Mouse (Mus musculus) limb, embryonic 11.5 days (tissue): ENCODE results near the gene Nsd1. TPM values are rescaled to one million over a fixed set of nuclear protein-coding genes. Genes with fewer than 3 reads are reported as not detected.

Source experiments
- ATAC-seq: fragments of 200-750 bp; cut with Nextera tagmentation; 2 replicates; pipeline ENCODE4 v1.8.0; 2017; ENCODE audit warnings: low read depth; ENCODE audit not compliant: insufficient number of reproducible peaks, low FRiP score, low TSS enrichment
- DNase-seq: peaks from one replicate; pipeline ENCODE4 v3.0.0-alpha.2; 2015; ENCODE audit warnings: low spot score
- H3K27ac ChIP-seq: fragments of 300-500 bp; sonication (generic); replicated peaks from 2 replicates; pipeline ENCODE4 v1.5.1; 2014; ENCODE audit warnings: low read depth, mild to moderate bottlenecking, low read length
- H3K27me3 ChIP-seq: fragments of 300-500 bp; sonication (generic); 2 replicates; pipeline ENCODE4 v1.6.1; 2014; ENCODE audit warnings: mild to moderate bottlenecking, low read length, mixed read lengths; ENCODE audit not compliant: control insufficient read depth, insufficient read depth
- H3K36me3 ChIP-seq: fragments of 300-500 bp; sonication (generic); 2 replicates; pipeline ENCODE4 v1.6.1; 2014; ENCODE audit warnings: mild to moderate bottlenecking, low read length, moderate library complexity, mixed read lengths; ENCODE audit not compliant: control insufficient read depth, insufficient read depth
- H3K4me1 ChIP-seq: fragments of 300-500 bp; sonication (generic); 2 replicates; pipeline ENCODE4 v1.6.1; 2014; ENCODE audit warnings: low read length, mixed read lengths; ENCODE audit not compliant: control insufficient read depth, insufficient read depth
- H3K4me2 ChIP-seq: fragments of 300-500 bp; sonication (generic); 2 replicates; pipeline ENCODE4 v1.6.1; 2014; ENCODE audit warnings: low read depth, mild to moderate bottlenecking, moderate library complexity; ENCODE audit not compliant: severe bottlenecking
- H3K4me3 ChIP-seq: fragments of 300-500 bp; sonication (generic); 2 replicates; pipeline ENCODE4 v1.5.1; 2014; ENCODE audit warnings: low read depth, low read length
- H3K9ac ChIP-seq: fragments of 300-500 bp; sonication (generic); 2 replicates; pipeline ENCODE4 v1.6.1; 2014; ENCODE audit warnings: mild to moderate bottlenecking, low read length
- H3K9me3 ChIP-seq: fragments of 300-500 bp; sonication (generic); 2 replicates; pipeline ENCODE4 v1.6.1; 2016; ENCODE audit warnings: low read length; ENCODE audit not compliant: control insufficient read depth
- WGBS: fragments of 180-500 bp; shearing (Covaris S2); extraction: QIAGEN DNeasy Blood & Tissue Kit; methylation state at CpG from one replicate; pipeline ENCODE4 v1.1.7; 2014; 5-methylcytosine and 5-hydroxymethylcytosine counted together
- polyA plus RNA-seq: library from polyadenylated mRNA; unstranded; fragments of >200 nt; fragmentation: Nextera tagmentation; extraction: Ambion mirVana; gene quantifications from 2 replicates; pipeline ENCODE4 v1.2.1, GENCODE M21; 2014

Gene Nsd1
- polyA plus RNA-seq, 1 experiment from 2014 or later, result 69.0 TPM

GRCm38 (mm10) chr13:55335701-55336100, 126.1 kb downstream of the Nsd1 start:
- 95% methylated on average over 4 of the region's 4 CpGs for WGBS
- no peaks in the 10 kb centered on the region for H3K36me3 ChIP-seq
- no peaks in the 10 kb centered on the region for H3K27me3 ChIP-seq
- H3K4me3 ChIP-seq, result no peak overlapping the region
- H3K4me1 ChIP-seq, result peaks cover 4% of the 10 kb centered on the region
- H3K9ac ChIP-seq, result no peak overlapping the region
- DNase-seq (no peak), ATAC-seq (no peak)
- no peaks in the 10 kb centered on the region for H3K9me3 ChIP-seq
- no peak overlapping the region for H3K27ac ChIP-seq
- H3K4me2 ChIP-seq, result no peak overlapping the region

- no peak overlapping the region for H3K27ac ChIP-seq
- no peaks in the 10 kb centered on the region for H3K4me1 ChIP-seq
- no peaks in the 10 kb centered on the region for H3K9me3 ChIP-seq
- no peak overlapping the region for H3K4me3 ChIP-seq
- H3K9ac ChIP-seq, result no peak overlapping the region
- 69% methylated on average over 10 of the region's 10 CpGs for WGBS
- H3K36me3 ChIP-seq, result no peaks in the 10 kb centered on the region
- ATAC-seq (no peak), DNase-seq (no peak)
- H3K4me2 ChIP-seq, result no peak overlapping the region
- H3K27me3 ChIP-seq, result no peaks in the 10 kb centered on the region
Measured at GRCm38 (mm10) chr13:55337341-55337975, 127.9 kb downstream of the Nsd1 start.

GRCm38 (mm10) chr13:55338131-55339054, 128.8 kb downstream of the Nsd1 start:
- Histone ChIP-seq H3K9me3 (no peaks in the 10 kb centered on the region), H3K4me2 (no peak overlapping the region), H3K36me3 (no peaks in the 10 kb centered on the region), H3K27me3 (no peaks in the 10 kb centered on the region), H3K4me3 (no peak overlapping the region), H3K9ac (no peak overlapping the region), H3K4me1 (no peaks in the 10 kb centered on the region), H3K27ac (no peak overlapping the region)
- no peak for ATAC-seq
- 71% methylated on average over 12 of the region's 12 CpGs for WGBS
- DNase-seq, result no peak

- Histone ChIP-seq H3K4me3 (no peak overlapping the region), H3K4me1 (no peaks in the 10 kb centered on the region), H3K27me3 (no peaks in the 10 kb centered on the region), H3K27ac (no peak overlapping the region), H3K4me2 (no peak overlapping the region), H3K9ac (no peak overlapping the region), H3K36me3 (no peaks in the 10 kb centered on the region), H3K9me3 (no peaks in the 10 kb centered on the region)
- 30% methylated on average over 2 of the region's 2 CpGs for WGBS
- ATAC-seq (no peak), DNase-seq (no peak)
Measured at GRCm38 (mm10) chr13:55339259-55339658, 129.7 kb downstream of the Nsd1 start.

- no peak overlapping the region for H3K4me3 ChIP-seq
- H3K27ac ChIP-seq, result no peak overlapping the region
- no peaks in the 10 kb centered on the region for H3K9me3 ChIP-seq
- no peaks in the 10 kb centered on the region for H3K4me1 ChIP-seq
- H3K36me3 ChIP-seq, result peaks cover 14% of the 10 kb centered on the region
- ATAC-seq, result no peak
- H3K4me2 ChIP-seq, result no peak overlapping the region
- no peaks in the 10 kb centered on the region for H3K27me3 ChIP-seq
- H3K9ac ChIP-seq, result no peak overlapping the region
- DNase-seq, result no peak
- 27% methylated on average over 11 of the region's 11 CpGs for WGBS
Measured at GRCm38 (mm10) chr13:55342469-55342868, 132.9 kb downstream of the Nsd1 start.

- Histone ChIP-seq H3K9ac (no peak overlapping the region), H3K4me2 (no peak overlapping the region), H3K27ac (no peak overlapping the region), H3K36me3 (peaks cover 24% of the 10 kb centered on the region), H3K9me3 (no peaks in the 10 kb centered on the region), H3K4me1 (no peaks in the 10 kb centered on the region), H3K27me3 (no peaks in the 10 kb centered on the region), H3K4me3 (no peak overlapping the region)
- 89% methylated on average over 7 of the region's 7 CpGs for WGBS
- no peak for ATAC-seq
- DNase-seq, result no peak
Measured at GRCm38 (mm10) chr13:55344286-55344685, 134.7 kb downstream of the Nsd1 start.

- Histone ChIP-seq H3K4me2 (no peak overlapping the region), H3K4me1 (no peaks in the 10 kb centered on the region), H3K9me3 (no peaks in the 10 kb centered on the region), H3K27me3 (no peaks in the 10 kb centered on the region), H3K36me3 (peaks cover 41% of the 10 kb centered on the region), H3K9ac (no peak overlapping the region), H3K4me3 (no peak overlapping the region), H3K27ac (no peak overlapping the region)
- WGBS, result 92% methylated on average over 11 of the region's 11 CpGs
- no peak for DNase-seq
- no peak for ATAC-seq
Measured at GRCm38 (mm10) chr13:55346745-55347144, 137.2 kb downstream of the Nsd1 start.

GRCm38 (mm10) chr13:55361145-55361544, 151.6 kb downstream of the Nsd1 start:
- ATAC-seq, result no peak
- H3K9ac ChIP-seq, result no peak overlapping the region; the same call in 1 of the 2 replicates

More at GRCm38 (mm10) chr13:55361145-55361544, 151.6 kb downstream of the Nsd1 start:
- no peak for DNase-seq
- H3K9me3 ChIP-seq, result no peaks in the 10 kb centered on the region
- H3K27ac ChIP-seq, result no peak overlapping the region
- H3K4me1 ChIP-seq, result peaks cover 9% of the 10 kb centered on the region
- H3K27me3 ChIP-seq, result no peaks in the 10 kb centered on the region
- peaks cover 15% of the 10 kb centered on the region for H3K36me3 ChIP-seq
- peak overlapping the region; percentile 81 for H3K4me2 ChIP-seq
- peak overlapping the region; percentile 99; the same call in 1 of the 2 replicates for H3K4me3 ChIP-seq
